21 mouse cellular contexts compared by ENCODE assay signal in genomic region chr11:49081886-49082285, GRCm38 (mm10). TPM values are rescaled to one million over a fixed set of nuclear protein-coding genes. Genes with fewer than 3 reads are reported as not detected.
DNase-seq lines count a peak whose midpoint lies in the region; ATAC-seq and TF ChIP-seq lines count a peak whose summit lies in the region.
"Had no signal": no experiment of that assay in that cellular context is flagged by ENCODE, and none has a peak within 500 bp of the region (broad histone marks: within the 10 kb centered on the region; RNA-seq: fewer than 3 reads in every experiment).

No protein-coding gene starts in this region.

- no peaks in the 10 kb centered on the region for H3K27me3 ChIP-seq in heart, adult 2 months (ENCODE audit: control insufficient read depth, insufficient read depth, low read length)
- no peaks in the 10 kb centered on the region for H3K27me3 ChIP-seq in liver, embryonic 11.5 days (replicated peaks; ENCODE audit: control insufficient read depth, insufficient read depth, low read length)
- H3K27me3 ChIP-seq: heart, embryonic 12.5 days had no signal

- no peaks in the 10 kb centered on the region for H3K79me2 ChIP-seq in heart, adult 2 months (replicated peaks; ENCODE audit: control insufficient read depth, insufficient read depth, low read length)
- H3K79me2 ChIP-seq in macrophage (ENCODE audit: inconsistent target), result peaks cover 69% of the 10 kb centered on the region; the same call in 1 of the 2 replicates

- WGBS in heart, adult 2 months, result 73% methylated on average over 3 of the region's 3 CpGs
- 76% methylated on average over 3 of the region's 3 CpGs for WGBS in liver, embryonic 11.5 days
- WGBS in macrophage (ENCODE audit: missing documents), result 57% methylated on average over 3 of the region's 3 CpGs

- H3K9me3 ChIP-seq in liver, embryonic 11.5 days (ENCODE audit: control insufficient read depth, low read length), result no peaks in the 10 kb centered on the region
- H3K9me3 ChIP-seq: heart, embryonic 12.5 days had no signal

- peak overlapping the region; percentile 34; the same call in 1 of the 2 replicates for H3K9ac ChIP-seq in heart, adult 2 months (ENCODE audit: low read depth, low read length)
- no peak overlapping the region for H3K9ac ChIP-seq in liver, embryonic 11.5 days (ENCODE audit: low read depth, low read length)
- H3K9ac ChIP-seq: heart, embryonic 12.5 days had no signal

- intact Hi-C loops in heart, adult 2 months (cut with DNase I), result no loop called here

- no peak for TF ChIP-seq EP300 in heart, adult 2 months (IDR thresholded peaks at IDR 0.05; ENCODE audit: insufficient read depth, low read depth, low read length)

- TF ChIP-seq CTCF in heart, adult 2 months (IDR thresholded peaks at IDR 0.05), result no peak

- TF ChIP-seq POLR2A in heart, adult 2 months (IDR thresholded peaks at IDR 0.05; ENCODE audit: insufficient read depth, low read depth, low read length), result no peak

- H3K27ac ChIP-seq in heart, adult 2 months, result peak overlapping the region; percentile 72
- peak overlapping the region; percentile 32; the same call in 1 of the 2 replicates for H3K27ac ChIP-seq in liver, embryonic 11.5 days (ENCODE audit: low read depth, low read length)
- peak overlapping the region; percentile 79 for H3K27ac ChIP-seq in macrophage

- DNase-seq in heart, adult 2 months, result no peak
- DNase-seq in heart, postnatal 4 days, result no peak
- no peak for DNase-seq in liver, embryonic 11.5 days (ENCODE audit: low spot score)
- DNase-seq in liver, result no peak
- DNase-seq in thymus, postnatal 36 days, result no peak
- DNase-seq in testis, postnatal 14 days (ENCODE audit: low spot score), result no peak
- DNase-seq: adrenal gland, postnatal 10 days; cerebellum, postnatal 25 days; gastrocnemius, postnatal 14 days; heart, postnatal 36 days; layer of hippocampus, adult 9-11 months; lung, postnatal 36 days had no signal

- H3K36me3 ChIP-seq in heart, adult 2 months (ENCODE audit: control insufficient read depth, insufficient read depth, low read length), result peaks cover 14% of the 10 kb centered on the region
- no peaks in the 10 kb centered on the region for H3K36me3 ChIP-seq in liver, embryonic 11.5 days (ENCODE audit: control insufficient read depth, insufficient read depth, low read length)
- no peaks in the 10 kb centered on the region for H3K36me3 ChIP-seq in macrophage (ENCODE audit: inconsistent target)
- H3K36me3 ChIP-seq: heart, embryonic 12.5 days had no signal

- 0 out of 2 replicates have a peak overlapping the region, but pooled peaks have one; percentile 3 for H3K4me3 ChIP-seq in heart, adult 2 months
- no peak overlapping the region for H3K4me3 ChIP-seq in liver, embryonic 11.5 days (ENCODE audit: low read depth, low read length)
- H3K4me3 ChIP-seq in macrophage (ENCODE audit: inconsistent target), result no peak overlapping the region
- H3K4me3 ChIP-seq: heart, embryonic 12.5 days had no signal

- H3K4me1 ChIP-seq in heart, adult 2 months (ENCODE audit: control insufficient read depth, insufficient read depth, low read length), result peaks cover 26% of the 10 kb centered on the region
- H3K4me1 ChIP-seq in liver, embryonic 11.5 days (replicated peaks; ENCODE audit: control insufficient read depth, insufficient read depth, low read length), result peaks cover 31% of the 10 kb centered on the region

- no peak for ATAC-seq in liver, embryonic 11.5 days (replicated peaks; ENCODE audit: low FRiP score)
- ATAC-seq in inflammation-experienced regulatory T-cells, adult 6 months, result peak; percentile 2
- ATAC-seq: midbrain, embryonic 16.5 days had no signal

- H3K4me2 ChIP-seq in liver, embryonic 11.5 days, result no peak overlapping the region
- H3K4me2 ChIP-seq: heart, embryonic 12.5 days had no signal

RNA-seq across cellular contexts. Expression of gene Ifi47, which starts 5.5 kb away (rescaled TPM):
- 1 to 10 TPM; 2.5 to 3.3 TPM for total RNA-seq in heart, adult 2 months (2021)
- 2.6 and 3.3 TPM in 2 replicates for polyA plus RNA-seq in heart, adult 2 months (2012; rRNA removed)
- 1 to 10 TPM; 1.4 to 1.6 TPM for total RNA-seq in heart, postnatal 4 days (2021)
- 6.0 and 8.2 TPM in 2 replicates for polyA plus RNA-seq in liver, embryonic 11.5 days (2014; fragmentation: Nextera tagmentation; extraction: Ambion mirVana)
- 100 to 1,000 TPM; 364 to 477 (median 416) TPM for polyA plus RNA-seq in inflammation-experienced regulatory T-cells, adult 6 months (2017; shearing (Covaris generic))
- 100 to 1,000 TPM in 13 of 26 experiments, 10 to 100 TPM in 11, 1 to 10 TPM in 2; 6.9 to 403 (median 98.1) TPM for total RNA-seq in macrophage (2018; cell fraction: chromatin; rRNA removed)
- 100 to 1,000 TPM in 15 of 26 experiments, 10 to 100 TPM in 11; 52.2 to 394 (median 215) TPM for total RNA-seq in macrophage (2018; cell fraction: cytosol; rRNA removed)
- 100 to 1,000 TPM in 16 of 26 experiments, 10 to 100 TPM in 10; 27.4 to 356 (median 184) TPM for total RNA-seq in macrophage (2018; cell fraction: nucleus; rRNA removed)
- 34.8 to 249 TPM (median 64.0 TPM) in 3 replicates for polyA plus RNA-seq in macrophage (2018)

RNA-seq across cellular contexts. Expression of gene Tgtp2, which starts 17.9 kb away (rescaled TPM):
- total RNA-seq in heart, adult 2 months (2021), result 1 to 10 TPM; 1.2 to 6.9 TPM
- 7.2 and 10.3 TPM in 2 replicates for polyA plus RNA-seq in heart, adult 2 months (2012; rRNA removed)
- total RNA-seq in heart, postnatal 4 days (2021), result not detected
- 0.23 and 0.58 TPM in 2 replicates for polyA plus RNA-seq in liver, embryonic 11.5 days (2014; fragmentation: Nextera tagmentation; extraction: Ambion mirVana)
- 100 to 1,000 TPM; 344 to 542 (median 352) TPM for polyA plus RNA-seq in inflammation-experienced regulatory T-cells, adult 6 months (2017; shearing (Covaris generic))
- total RNA-seq in macrophage (2018; cell fraction: chromatin; rRNA removed), result 100 to 1,000 TPM in 13 of 26 experiments, 10 to 100 TPM in 8, 1 to 10 TPM in 5; 3.2 to 381 (median 96.4) TPM
- total RNA-seq in macrophage (2018; cell fraction: cytosol; rRNA removed), result 100 to 1,000 TPM in 14 of 26 experiments, 10 to 100 TPM in 12; 22.0 to 727 (median 214) TPM
- total RNA-seq in macrophage (2018; cell fraction: nucleus; rRNA removed), result 100 to 1,000 TPM in 15 of 26 experiments, 10 to 100 TPM in 11; 14.5 to 657 (median 295) TPM
- 27.3 to 134 TPM (median 32.0 TPM) in 3 replicates for polyA plus RNA-seq in macrophage (2018)
- total RNA-seq: ES-E14; gastrocnemius, postnatal 14 days; left cerebral cortex, postnatal 10 days had no signal
- polyA plus RNA-seq: embryonic facial prominence, embryonic 11.5 days; heart, embryonic 12.5 days; midbrain, embryonic 16.5 days; neural tube, embryonic 11.5 days had no signal

RNA-seq across cellular contexts. Expression of gene 9930111J21Rik2, which starts 30.8 kb away (rescaled TPM):
- 1 to 10 TPM; 5.5 to 7.1 TPM for total RNA-seq in heart, adult 2 months (2021)
- 1.9 and 4.9 TPM in 2 replicates for polyA plus RNA-seq in heart, adult 2 months (2012; rRNA removed)
- total RNA-seq in heart, postnatal 4 days (2021), result 1 to 10 TPM; 3.6 to 3.9 TPM
- 0.30 and 0.31 TPM in 2 replicates for polyA plus RNA-seq in liver, embryonic 11.5 days (2014; fragmentation: Nextera tagmentation; extraction: Ambion mirVana)
- 100 to 1,000 TPM; 118 to 148 (median 136) TPM for polyA plus RNA-seq in inflammation-experienced regulatory T-cells, adult 6 months (2017; shearing (Covaris generic))
- 100 to 1,000 TPM in 21 of 26 experiments, 10 to 100 TPM in 5; 39.0 to 542 (median 279) TPM for total RNA-seq in macrophage (2018; cell fraction: chromatin; rRNA removed)
- total RNA-seq in macrophage (2018; cell fraction: cytosol; rRNA removed), result 100 to 1,000 TPM in 19 of 26 experiments, 10 to 100 TPM in 7; 41.5 to 220 (median 127) TPM
- total RNA-seq in macrophage (2018; cell fraction: nucleus; rRNA removed), result 100 to 1,000 TPM in 19 of 26 experiments, 10 to 100 TPM in 7; 48.5 to 419 (median 203) TPM
- polyA plus RNA-seq in macrophage (2018), result 39.3 to 117 TPM (median 92.6 TPM) in 3 replicates

RNA-seq across cellular contexts. Expression of gene Olfr1396, which starts 32.8 kb away (rescaled TPM):
- 1 to 10 TPM in 1 of 2 experiments, under 1 TPM in 1; 0.97 to 1.4 TPM for total RNA-seq in heart, adult 2 months (2021)
- 4.4 and 9.7 TPM in 2 replicates for polyA plus RNA-seq in heart, adult 2 months (2012; rRNA removed)
- total RNA-seq in heart, postnatal 4 days (2021), result 1 to 10 TPM in 1 of 2 experiments, under 1 TPM in 1; 0.63 to 1.1 TPM
- polyA plus RNA-seq in liver, embryonic 11.5 days (2014; fragmentation: Nextera tagmentation; extraction: Ambion mirVana), result not detected in 2 replicates
- polyA plus RNA-seq in inflammation-experienced regulatory T-cells, adult 6 months (2017; shearing (Covaris generic)), result under 1 TPM in 2 of 3 experiments, not detected in 1; 0.67 to 0.74 TPM
- under 1 TPM in 2 of 26 experiments, not detected in 24; 0.38 to 0.63 TPM for total RNA-seq in macrophage (2018; cell fraction: chromatin; rRNA removed)
- not detected for total RNA-seq in macrophage (2018; cell fraction: cytosol; rRNA removed)
- under 1 TPM in 2 of 26 experiments, not detected in 24; 0.14 to 0.36 TPM for total RNA-seq in macrophage (2018; cell fraction: nucleus; rRNA removed)
- polyA plus RNA-seq in macrophage (2018), result not detected in 3 replicates
- total RNA-seq: ES-E14; left cerebral cortex, postnatal 10 days had no signal
- polyA plus RNA-seq: embryonic facial prominence, embryonic 11.5 days; heart, embryonic 12.5 days; midbrain, embryonic 16.5 days; neural tube, embryonic 11.5 days; testis, adult 2 months had no signal
